Mouse (Mus musculus) kidney, postnatal 10 days (tissue): ENCODE results near the gene Crbn.

Experiments used
- DNase-seq: peaks from one replicate; pipeline ENCODE4 v3.0.0; 2021; ENCODE audit warnings: mixed read lengths

Gene Crbn

GRCm38 (mm10) chr6:106761486-106761885, 38.4 kb downstream of the Crbn start:
- DNase-seq, result no peak

GRCm38 (mm10) chr6:106760473-106761218, 39.2 kb downstream of the Crbn start:
- DNase-seq, result no peak

GRCm38 (mm10) chr6:106758299-106758698, 41.6 kb downstream of the Crbn start:
- DNase-seq, result no peak

- DNase-seq, result no peak
Observed at GRCm38 (mm10) chr6:106750291-106750690, 49.6 kb downstream of the Crbn start.

- no peak for DNase-seq
Observed at GRCm38 (mm10) chr6:106748887-106749388, 50.9 kb downstream of the Crbn start, which contains the start of gene Il5ra. TSS of gene Il5ra (minus strand) at chr6:106749037.

GRCm38 (mm10) chr6:106747804-106748203, 52.1 kb downstream of the Crbn start:
- DNase-seq, result no peak

GRCm38 (mm10) chr6:106747251-106747650, 52.6 kb downstream of the Crbn start:
- no peak for DNase-seq

GRCm38 (mm10) chr6:106745673-106746394, 54.0 kb downstream of the Crbn start:
- DNase-seq, result no peak

- DNase-seq, result no peak
Observed at GRCm38 (mm10) chr6:106743556-106744233, 56.2 kb downstream of the Crbn start.

- DNase-seq, result no peak
Observed at GRCm38 (mm10) chr6:106740244-106740825, 59.5 kb downstream of the Crbn start.

GRCm38 (mm10) chr6:106738229-106738628, 61.6 kb downstream of the Crbn start:
- no peak for DNase-seq

- no peak for DNase-seq
Observed at GRCm38 (mm10) chr6:106732563-106732962, 67.3 kb downstream of the Crbn start.
